Mouse (Mus musculus): ENCODE results near the gene Cks2.
A peak's percentile ranks its signal among the peaks of the same experiment; 100 is the strongest.
"Not testable (repeated sequence)": the region's sequence is repeated elsewhere in the genome, so short reads cannot be mapped to it uniquely, and the experiment has no call there.

Gene Cks2

DNA sequence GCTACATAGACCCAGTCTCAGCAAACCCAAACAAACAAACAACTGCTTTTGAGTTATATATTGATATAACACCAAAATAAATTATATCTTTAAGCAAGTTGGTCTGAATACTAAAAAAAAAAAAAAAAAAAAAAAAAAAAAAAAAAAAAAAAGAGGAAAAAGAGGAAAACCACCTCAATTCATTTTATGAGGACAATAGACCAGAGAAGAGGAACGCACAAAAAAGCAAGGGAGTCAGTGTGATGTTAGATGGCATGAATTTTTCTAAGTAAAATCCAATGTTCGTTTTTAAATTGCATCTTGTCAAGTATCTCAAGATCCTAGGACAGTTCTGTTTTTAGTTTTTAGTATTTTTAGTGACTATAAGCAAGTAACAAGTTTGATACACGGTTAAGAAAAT, 3.6 kb upstream of the Cks2 start:
- DNase-seq, result no peak

DNA sequence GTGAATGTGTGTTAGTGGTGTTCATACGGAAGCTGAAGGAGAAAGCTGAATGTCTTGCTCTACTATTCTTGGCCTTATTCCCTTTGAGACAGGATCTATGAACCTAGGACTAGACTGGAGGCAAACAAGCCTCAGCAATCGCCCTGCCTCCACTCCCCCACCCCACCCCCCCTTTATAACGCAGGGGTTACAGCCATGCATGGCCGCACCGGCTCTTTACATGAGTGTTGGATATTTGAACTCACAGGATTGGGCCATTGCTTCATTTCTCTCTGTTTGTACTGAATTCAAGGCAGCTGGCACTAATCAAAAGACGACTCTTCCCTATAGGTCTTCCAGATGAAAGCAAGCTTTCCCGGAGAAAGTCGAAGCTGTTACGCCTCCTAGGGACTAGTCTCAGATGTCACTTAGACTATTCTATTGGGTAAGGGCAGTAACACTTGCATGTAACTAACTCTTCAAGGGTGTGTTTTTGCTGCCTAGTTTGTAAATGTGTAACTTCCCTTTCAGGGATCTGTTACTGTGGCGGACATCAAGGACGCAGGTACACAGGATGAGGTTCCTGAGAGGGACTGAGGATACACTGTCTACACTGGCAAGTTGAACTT, 2.8 kb upstream of the Cks2 start:
- no peak for DNase-seq

DNA sequence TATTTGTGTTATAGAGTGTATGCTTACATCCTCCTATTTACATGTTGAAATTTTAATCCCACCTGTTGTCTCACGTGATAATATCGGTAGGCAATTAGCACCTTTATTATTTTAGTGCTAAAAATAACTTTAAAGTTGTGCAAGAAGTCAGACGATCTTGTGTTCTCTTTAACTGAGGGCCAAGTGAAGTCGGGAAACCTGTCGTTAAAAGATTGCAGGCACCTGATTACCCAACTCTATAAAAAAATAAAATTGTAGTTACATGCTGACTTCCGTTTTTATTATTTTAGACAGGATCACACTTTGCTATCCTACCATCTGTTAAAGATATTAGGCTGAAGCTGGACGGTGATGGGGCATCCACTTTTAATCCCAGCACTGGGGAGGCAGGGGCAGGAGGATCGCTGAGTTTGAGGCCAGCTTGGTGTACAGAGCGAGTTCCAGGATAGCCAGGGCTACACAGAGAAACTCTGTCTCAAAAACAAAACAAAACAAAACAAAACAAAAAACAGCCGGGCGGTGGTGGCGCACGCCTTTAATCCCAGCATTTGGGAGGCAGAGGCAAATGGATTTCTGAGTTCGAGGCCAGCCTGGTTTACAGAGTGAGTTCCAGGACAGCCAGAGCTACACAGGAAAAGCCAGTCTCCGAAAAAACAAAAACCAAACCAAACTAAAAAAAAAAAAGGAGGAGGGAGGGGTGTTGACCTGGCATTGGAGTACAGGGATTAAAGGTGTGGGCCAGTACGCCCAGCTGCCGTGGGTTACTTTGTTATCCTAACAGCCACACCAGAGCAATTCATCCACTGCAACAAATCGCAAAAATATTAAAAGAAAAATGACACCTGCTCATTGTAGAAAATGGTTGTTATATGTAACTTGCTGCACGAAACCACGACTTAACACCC, 856 bp upstream of the Cks2 start:
- DNase-seq, result no peak

DNA sequence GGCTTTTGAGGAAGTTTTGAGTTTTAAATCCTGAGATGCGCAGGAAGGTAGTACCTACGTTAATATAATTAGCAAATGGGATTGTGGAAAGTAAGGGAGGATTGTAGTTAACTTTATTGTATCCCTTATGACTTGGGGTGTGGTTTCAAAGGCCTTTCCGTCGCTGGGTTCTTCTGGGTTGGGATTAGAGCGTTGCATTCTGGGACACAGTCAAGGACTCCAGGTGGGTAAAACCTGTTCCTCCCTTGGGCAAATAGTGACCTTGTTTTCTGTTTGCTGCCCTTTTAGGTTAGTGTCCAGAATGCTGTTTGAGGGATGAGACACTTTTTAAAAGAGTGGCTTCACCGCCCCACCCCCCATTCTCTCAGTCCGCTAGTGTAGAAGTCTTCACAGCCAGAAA, 840 bp downstream of the Cks2 start:
- no peak for DNase-seq

DNA sequence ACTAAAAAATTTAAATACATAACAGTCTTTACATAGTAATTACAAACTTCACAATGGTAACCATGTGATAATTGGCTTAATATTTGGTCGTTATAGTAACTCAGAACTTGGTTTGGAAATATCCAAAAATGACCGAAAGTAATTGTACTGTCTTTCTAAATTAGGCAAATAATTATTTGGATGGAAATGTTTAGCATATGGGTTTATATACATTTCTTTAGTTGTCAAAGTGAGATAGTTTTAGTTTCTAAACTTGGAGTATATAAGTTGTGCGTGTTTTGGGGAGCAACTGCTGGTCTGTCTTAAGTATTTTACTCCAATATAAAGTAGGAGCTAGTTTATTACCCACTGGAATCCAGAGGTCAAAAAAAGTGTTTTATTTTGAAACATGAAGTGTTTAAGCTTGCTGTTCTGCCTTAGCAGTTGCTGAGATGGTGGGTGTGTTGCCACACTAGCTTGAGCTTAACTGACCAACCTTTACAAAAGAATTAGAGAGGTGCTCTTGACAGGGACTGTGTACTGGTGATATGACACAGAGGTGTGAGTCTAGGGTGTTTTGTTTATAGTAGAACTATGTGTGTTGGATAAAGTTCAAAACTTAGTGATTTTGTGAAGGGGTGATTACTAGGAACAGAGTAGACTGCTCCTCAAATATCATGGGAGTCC, 1.5 kb downstream of the Cks2 start:
- no peak for DNase-seq

DNA sequence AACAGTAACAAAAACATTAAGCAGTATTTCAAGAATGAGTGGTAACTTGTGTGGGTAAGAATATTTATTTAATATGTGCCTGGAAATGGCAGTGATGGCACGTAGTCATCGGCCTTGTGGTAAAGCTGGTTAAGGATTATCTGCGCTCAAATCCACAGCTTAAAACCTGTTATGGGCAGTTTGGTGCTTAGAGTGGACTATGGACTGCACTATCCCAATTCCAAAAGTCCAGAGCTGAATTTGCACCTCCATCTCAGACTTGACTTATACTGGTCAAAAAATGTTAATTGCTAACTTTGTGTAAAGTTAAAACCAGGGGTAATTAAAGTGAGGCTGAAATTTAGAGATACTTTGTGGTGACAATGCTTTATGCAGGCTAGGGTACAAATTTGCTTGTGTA, 2.7 kb downstream of the Cks2 start:
- no peak for DNase-seq

DNA sequence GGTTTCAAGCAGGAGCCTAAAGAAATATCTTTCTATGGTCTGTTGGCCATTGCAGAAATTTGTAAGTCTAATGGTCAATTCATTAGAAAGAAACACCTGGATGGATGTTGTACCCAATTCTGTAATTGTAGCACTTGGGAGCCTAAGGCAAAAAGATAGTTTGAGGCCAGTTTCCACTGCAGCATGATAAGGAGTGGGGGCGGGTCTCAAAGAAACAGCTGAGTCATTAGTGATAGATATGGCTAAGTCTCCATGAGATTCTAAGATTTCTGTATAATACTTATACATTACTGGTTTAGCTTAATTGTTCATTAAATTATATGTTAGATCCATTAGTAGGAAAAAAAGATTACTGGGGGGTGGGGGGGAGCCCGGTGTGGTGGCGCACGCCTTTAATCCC, 3.2 kb downstream of the Cks2 start:
- no peak for DNase-seq

DNA sequence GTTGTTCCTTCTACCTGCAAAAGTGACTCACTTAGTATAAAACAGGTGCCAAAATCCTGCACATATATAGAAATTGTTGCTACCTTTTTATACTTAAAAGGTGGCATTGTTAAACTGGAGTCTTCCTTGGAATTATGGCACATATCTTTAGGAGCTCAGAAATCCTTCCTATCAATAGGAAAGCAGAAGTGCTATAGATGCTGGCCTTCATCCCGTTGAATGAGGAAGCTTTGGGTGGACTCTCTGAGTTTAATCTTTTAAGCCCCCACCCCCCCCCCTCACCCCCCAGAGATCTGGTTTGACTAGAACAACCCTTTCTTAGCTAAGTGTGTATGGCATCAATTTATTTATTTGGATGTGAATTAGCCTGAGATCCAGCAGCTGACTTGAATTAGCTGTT, 4.7 kb downstream of the Cks2 start:
- DNase-seq, result no peak

DNA sequence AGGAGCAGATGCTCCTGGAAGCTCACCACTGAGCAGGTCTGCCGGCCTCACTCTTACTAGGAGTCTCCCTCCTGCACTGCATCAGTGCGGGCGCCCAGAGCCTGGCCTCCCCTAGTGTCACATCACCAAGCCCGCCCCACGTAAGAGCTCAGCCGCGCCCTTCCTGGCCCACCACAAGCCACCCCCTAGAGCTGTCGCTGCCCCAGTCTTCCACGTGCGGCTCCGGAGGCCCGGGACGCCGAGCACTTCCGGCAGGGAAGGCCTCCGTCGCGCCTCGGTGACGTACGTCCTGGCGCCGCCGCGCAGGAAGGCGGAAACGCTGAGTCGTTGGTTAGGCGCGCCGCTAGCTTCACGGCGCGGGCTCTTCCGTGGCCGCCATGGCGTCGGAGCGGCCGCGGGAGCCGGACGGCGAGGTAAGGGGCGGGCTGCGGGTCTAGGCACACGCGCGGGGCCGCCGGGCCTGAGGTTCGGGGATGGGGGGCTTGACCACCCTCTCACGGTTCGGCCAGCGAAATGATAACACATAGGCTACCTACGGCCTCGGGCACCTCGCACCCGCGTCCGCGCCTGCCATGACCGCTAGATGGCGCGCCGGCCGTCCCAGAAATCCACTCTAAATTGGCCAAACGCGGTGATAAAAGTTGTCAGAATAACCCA, 6.5 kb downstream of the Cks2 start, which contains the start of gene Secisbp2:
Secisbp2 (plus strand) TSS at position 290 of the 657 bp plus-strand sequence.
- DNase-seq, result peak; percentile 94

DNA sequence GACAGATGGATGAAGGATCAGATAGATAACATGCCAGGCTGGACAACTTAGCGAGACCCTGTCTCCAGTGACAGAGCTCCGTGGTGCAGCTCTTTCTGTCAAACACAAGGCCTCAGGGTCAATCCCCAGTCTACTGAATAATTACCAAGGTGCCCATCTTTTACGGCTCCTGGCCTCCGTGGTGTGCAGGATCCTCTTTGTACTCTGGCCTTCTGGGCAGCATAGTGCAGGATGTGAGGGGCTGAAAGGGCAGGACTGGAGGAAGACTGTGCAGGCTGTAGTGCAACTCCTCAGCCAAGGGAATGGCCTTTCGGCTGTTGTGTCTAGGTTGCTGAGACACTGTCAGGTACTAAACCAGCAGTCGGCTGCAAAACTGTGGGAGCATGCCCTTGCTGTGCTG, 8.1 kb downstream of the Cks2 start:
- DNase-seq, result no peak

DNA sequence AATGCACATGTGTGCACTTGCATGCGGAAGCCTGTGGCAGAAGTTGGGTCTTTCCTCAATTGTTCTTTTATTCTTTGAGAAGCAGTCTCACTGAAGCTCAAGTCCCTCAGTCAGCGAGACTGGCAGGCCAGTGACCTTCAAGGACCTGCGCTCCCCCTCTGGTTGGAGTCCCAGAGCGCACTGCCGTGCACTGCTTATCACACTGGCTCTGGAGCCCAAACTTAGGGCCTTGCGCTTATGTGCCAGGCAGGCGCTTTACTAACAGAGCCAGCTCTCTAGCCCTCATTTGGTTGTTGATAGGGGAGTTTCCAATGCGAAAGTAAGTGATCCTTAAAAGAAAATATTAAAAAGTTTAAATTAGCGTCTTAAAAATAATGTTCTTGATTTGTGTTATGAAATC, 8.9 kb downstream of the Cks2 start:
- no peak for DNase-seq

DNA sequence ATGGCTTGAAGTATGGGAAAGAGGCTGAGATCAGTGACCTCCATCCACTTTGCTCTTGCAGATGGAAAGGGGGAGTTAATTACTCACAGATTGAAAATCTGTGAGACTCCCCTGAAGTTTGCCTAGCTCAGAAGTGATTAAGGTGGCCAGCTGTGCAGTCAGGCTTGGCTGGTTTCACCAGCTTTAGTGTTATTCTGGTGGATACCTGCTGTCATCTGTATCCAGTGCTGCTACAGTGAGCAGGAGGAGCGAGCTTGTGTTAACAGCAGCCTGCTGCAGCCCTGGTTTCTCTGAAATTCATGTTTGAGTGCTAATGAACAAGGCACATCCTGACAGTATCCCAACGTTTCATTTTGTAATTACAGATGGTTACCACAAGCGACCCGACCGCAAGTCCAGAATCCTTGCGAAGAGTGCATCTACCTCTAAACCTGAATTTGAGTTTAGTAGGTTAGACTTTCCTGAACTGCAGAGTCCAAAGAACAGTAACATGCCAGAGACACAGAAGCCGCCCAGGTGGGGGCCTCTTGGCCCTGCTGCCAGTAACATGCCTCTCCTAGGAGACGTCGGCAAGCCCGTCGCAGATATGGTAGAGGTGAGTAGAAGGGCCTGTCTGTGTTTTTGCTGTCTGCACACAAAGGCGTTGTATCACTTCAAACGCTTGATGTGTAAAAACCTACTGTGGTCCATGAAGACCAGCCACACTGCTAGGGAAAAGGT, 11.6 kb downstream of the Cks2 start:
- no peak for DNase-seq

DNA sequence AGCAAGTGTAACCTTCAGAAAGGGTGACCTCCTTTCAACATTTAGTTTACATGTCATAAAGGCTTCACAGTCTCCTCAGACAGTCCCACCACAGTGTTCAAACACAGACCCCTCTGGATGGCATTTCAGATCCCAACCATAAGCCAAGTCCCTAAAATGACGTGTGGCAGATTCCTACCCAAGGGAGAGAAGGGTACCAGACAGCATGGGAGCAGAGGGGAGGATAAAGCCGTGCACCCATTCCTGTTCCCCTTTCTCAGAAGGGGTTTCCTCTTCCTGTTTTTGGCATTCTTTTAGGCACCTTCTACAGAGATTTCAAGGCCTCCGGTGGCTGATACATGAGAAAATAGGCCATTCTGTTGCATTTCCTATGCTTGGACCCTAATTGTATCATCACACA, 13.1 kb downstream of the Cks2 start:
- DNase-seq, result no peak

DNA sequence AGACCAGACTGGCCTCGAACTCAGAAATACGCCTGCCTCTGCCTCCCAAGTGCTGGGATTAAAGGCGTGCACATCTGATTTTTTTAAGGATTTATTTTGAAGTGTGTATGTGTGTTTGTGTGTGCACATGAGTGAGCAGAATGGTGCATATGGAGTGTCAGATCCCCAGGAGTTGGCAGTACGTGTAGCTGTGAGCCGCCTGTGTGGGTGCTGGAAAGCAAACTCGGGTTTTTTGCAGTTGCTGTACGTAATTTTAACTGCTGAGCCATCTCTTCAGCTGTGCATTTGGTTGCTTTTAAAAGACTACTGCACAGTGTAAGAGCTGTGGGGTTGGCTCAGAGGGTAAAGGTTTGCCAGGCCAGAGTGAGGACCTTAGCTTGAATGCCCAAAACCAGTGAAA, 14.5 kb downstream of the Cks2 start:
- DNase-seq, result no peak

DNA sequence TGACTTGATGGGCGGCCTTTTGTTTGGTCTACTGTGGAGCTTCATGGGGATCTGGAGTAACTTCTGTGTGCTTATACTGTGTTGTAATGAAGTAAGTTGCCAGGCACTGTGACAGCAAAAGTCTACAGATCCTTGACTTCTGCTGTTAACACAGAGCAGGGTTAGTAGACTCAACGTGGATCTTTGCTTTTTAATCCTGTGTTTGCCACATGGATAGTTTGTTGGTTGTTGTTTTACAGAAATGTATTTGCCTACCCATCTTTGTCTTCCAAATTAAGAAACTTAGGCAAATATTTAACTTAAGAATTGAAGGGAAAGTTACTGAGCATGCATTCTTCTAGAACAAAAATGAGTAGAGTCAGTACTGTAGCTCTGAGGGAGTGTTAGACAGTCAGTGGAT, 18.5 kb downstream of the Cks2 start:
- no peak for DNase-seq

DNA sequence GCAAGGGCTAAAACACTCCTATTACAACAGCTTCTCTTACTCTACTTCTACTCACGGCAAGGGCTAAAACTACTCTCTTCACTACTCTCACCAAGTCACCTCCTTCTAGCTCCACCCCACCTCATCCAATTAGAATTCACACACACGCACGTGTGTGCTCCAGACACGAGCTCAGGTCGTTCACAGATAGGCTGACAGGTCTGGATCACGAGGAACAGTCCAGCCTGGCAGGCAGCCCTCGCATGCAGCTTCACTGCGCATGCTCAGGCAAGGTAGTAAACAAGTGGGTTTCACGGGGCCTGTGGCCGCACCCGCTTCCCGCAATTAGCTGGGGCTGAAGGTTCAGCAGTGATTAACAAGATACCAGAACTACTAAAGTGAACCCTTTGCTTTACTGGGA, 23.2 kb downstream of the Cks2 start:
- DNase-seq, result not testable (repeated sequence)

DNA sequence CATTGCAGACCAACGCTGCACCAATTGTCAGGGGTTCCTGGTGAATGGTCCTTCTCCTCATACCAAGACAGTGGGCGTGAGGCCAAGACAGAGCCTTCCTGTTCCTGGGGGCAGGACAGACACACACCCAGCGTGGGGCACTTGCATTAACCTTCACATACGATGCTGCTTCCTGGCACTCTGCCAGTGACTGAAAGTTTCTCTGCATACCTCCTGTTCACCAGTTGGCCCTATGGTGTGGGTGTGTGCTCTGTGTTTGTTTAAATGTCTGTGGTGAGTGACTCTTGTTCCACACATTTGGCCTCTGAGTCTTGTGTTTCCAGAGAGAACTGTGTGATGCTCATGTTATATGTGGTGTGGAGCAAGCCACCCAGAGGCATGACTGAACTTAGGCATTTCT, 31.6 kb downstream of the Cks2 start:
- DNase-seq, result peak; percentile 34

DNA sequence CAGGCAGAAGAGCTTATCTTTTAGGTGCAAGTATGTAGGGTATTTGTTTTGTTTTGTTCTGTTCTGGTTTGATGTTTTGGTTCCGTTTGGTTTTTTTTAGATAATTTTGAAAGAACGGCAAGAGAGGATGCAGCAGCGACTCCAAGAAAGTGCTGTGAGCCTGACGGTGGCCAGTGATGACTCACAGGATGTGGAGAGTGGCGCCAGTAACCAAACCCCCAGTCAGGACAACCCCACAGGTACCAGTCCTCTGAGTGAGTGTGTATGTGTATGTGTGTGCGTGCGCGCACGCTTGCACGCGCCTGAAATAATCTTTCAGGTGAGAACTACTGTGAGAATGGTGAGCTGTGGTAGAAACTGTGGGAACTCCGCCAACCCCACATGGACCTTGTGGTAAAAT, 32.0 kb downstream of the Cks2 start:
- no peak for DNase-seq

DNA sequence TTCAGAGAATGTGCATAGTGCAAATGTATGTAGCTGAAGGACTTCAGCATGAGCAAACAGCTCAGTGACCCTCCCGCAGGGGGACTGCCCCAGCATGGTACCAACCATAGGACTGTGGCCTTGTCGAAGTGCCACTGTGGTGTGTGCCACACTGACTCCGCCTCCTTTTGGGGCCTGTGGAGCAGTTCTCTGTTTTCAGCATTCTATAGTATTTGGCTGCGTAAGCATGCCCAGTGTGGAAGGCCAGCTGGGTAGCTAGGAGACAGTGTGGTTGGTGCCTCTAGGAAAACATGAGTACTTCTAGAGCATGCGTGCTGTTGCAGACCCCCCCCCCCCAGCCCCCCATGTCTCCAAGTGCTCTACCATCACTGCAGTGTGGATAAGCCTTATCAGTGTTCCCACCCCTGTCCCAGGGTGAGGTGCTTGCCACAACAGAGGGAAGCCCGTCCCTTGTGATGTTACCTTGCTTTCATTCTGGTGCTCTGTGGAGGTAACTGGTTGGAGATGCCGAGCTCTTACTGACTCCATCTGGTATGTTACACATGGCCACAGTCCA, 32.7 kb downstream of the Cks2 start:
- no peak for DNase-seq

DNA sequence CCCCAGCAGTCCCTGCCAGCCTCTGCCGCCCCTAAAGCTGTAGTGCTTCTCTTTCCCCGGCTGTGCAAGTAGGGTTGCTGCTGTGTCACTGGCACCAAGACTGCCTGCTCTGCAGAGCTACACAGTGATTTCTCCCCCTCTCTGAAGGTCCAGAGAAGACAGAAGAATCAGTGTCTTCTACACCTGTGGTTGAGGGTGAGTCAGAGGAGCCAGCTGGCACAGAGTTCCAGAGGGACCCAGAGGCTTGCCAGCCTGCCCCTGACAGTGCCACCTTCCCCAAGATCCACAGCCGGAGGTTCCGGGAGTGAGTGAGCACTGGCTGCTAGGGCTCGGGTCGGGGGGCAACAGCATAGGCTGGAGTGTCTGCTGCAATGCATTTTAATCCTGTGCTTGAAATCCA, 33.7 kb downstream of the Cks2 start:
- DNase-seq, result no peak

DNA sequence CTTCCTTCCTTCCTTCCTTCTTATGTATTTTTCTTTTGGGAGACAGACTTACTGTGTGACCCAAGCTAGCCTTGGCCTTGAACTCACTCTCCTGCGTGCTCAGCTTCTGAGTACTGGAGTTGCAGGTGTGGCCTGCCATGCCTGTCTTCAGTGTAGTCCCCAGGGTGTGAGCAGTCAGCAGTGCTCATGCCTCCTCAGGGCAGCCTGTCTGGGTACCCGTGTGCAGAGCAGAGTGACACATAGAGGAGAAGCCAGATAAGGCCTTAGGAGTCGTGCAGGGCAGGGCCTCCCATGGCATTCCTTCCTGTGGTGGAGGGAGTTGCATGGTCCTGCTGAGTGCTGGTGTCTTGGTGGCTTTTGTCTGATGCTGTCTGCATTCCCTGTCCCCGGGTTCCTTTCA, 34.3 kb downstream of the Cks2 start:
- no peak for DNase-seq

DNA sequence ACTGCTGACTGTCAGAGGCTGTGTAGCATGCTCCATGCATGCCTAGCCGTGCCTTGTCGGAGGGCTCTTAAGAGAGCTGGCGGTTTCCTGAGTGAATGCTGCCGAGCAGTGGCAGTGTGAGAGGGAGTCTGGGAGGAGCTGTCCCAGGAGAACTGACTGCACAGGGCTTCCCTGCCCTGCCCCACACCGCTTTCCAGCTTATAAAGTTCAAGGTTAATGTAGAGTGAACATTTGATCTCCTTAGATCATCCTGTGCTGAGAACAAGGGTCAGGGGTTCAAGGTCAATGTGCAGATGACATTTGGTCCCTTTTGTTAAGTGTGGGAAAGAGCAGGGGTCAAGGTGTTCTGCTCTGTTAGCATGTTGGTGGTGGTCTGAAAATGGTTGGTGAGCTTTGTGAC, 36.0 kb downstream of the Cks2 start:
- no peak for DNase-seq

DNA sequence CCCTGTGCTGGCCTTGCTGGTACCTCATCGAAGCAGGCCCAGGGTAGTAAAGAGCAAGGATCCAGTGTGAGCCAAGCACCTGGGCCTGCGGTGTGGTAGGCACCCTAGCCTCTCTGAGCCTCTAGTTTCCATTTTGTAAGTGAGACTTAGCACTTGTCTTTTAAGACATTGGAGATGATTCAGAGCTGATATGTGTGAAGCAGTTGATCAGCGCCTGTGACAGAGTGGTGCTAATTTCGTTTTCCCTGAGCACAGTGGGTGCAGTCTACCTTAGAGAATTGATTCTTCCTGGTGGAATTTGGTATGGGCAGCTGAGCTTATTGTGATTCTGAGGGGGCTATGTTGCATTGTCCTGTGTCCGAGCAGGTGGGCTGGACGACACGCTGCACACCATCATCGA, 36.6 kb downstream of the Cks2 start:
- no peak for DNase-seq
